In genomic region chr8:95141469-95142074, GRCm38 (mm10) we compare ENCODE assay signal across 8 mouse cellular contexts.
DNase-seq lines count a peak whose midpoint lies in the region; ATAC-seq and TF ChIP-seq lines count a peak whose summit lies in the region.

No protein-coding gene starts in this region.

- peak overlapping the region; percentile 60 to 76 for H3K4me3 ChIP-seq in MEL (ENCODE audit: control insufficient read depth in 1 of 2, insufficient read depth in 1 of 2, low read depth in 2 of 2, low read length in 2 of 2)
- peak overlapping the region; percentile 74 for H3K4me3 ChIP-seq in heart, embryonic 12.5 days
- H3K4me3 ChIP-seq in limb, embryonic 12.5 days (replicated peaks), result peak overlapping the region; percentile 75
- H3K4me3 ChIP-seq in midbrain, postnatal 0 days (ENCODE audit: low read depth, low read length), result peak overlapping the region; percentile 79

- H3K79me2 ChIP-seq in MEL (ENCODE audit: control insufficient read depth, insufficient read depth, low read length, poor library complexity), result peaks cover 2% of the 10 kb centered on the region; the same call in 1 of the 2 replicates

- TF ChIP-seq POLR2A in MEL (IDR thresholded peaks at IDR 0.05; ENCODE audit: control insufficient read depth in 1 of 2, insufficient read depth in 1 of 2, low read depth in 1 of 2, low read length in 2 of 2, poor library complexity in 1 of 2), result no peak

- H3K4me1 ChIP-seq in MEL (ENCODE audit: control insufficient read depth in 1 of 2, insufficient read depth in 2 of 2, low read length in 2 of 2), result peaks cover 0 to 12% of the 10 kb centered on the region in 2 experiments
- peaks cover 56% of the 10 kb centered on the region for H3K4me1 ChIP-seq in heart, embryonic 12.5 days (replicated peaks)
- peaks cover 48% of the 10 kb centered on the region for H3K4me1 ChIP-seq in limb, embryonic 12.5 days (replicated peaks)
- H3K4me1 ChIP-seq in midbrain, postnatal 0 days (ENCODE audit: insufficient read depth, low read length), result peaks cover 30% of the 10 kb centered on the region

- H3K9me3 ChIP-seq in MEL (replicated peaks; ENCODE audit: insufficient read depth, low read length), result no peaks in the 10 kb centered on the region
- H3K9me3 ChIP-seq in heart, embryonic 12.5 days (replicated peaks), result no peaks in the 10 kb centered on the region
- H3K9me3 ChIP-seq in limb, embryonic 12.5 days, result no peaks in the 10 kb centered on the region
- H3K9me3 ChIP-seq in midbrain, postnatal 0 days (ENCODE audit: low read length), result no peaks in the 10 kb centered on the region

- no peaks in the 10 kb centered on the region for H3K27me3 ChIP-seq in MEL (ENCODE audit: control insufficient read depth in 1 of 2, insufficient read depth in 2 of 2, low read length in 2 of 2)
- H3K27me3 ChIP-seq in heart, embryonic 12.5 days (replicated peaks), result peaks cover 9% of the 10 kb centered on the region; the same call in 1 of the 2 replicates
- H3K27me3 ChIP-seq in limb, embryonic 12.5 days, result peaks cover 34% of the 10 kb centered on the region
- no peaks in the 10 kb centered on the region; the same call in 1 of the 2 replicates for H3K27me3 ChIP-seq in midbrain, postnatal 0 days (ENCODE audit: insufficient read depth, low read length)

- peaks cover 0 to 5% of the 10 kb centered on the region in 2 experiments; a peak in 1 of 4 replicates for H3K36me3 ChIP-seq in MEL (ENCODE audit: control insufficient read depth in 1 of 2, insufficient read depth in 2 of 2, low read length in 2 of 2)
- 0 out of 2 replicates have a peak, but pooled peaks cover 4% of the 10 kb centered on the region for H3K36me3 ChIP-seq in heart, embryonic 12.5 days
- no peaks in the 10 kb centered on the region for H3K36me3 ChIP-seq in limb, embryonic 12.5 days
- H3K36me3 ChIP-seq in midbrain, postnatal 0 days (ENCODE audit: insufficient read depth, low read length), result no peaks in the 10 kb centered on the region; the same call in 1 of the 2 replicates

- DNase-seq in adrenal gland, adult 2 months, result peak; percentile 55
- DNase-seq in adrenal gland, postnatal 25 days, result no peak
- DNase-seq in MEL (ENCODE audit: low read depth, low spot score), result peak; percentile 77
- DNase-seq in midbrain, postnatal 0 days (ENCODE audit: low spot score), result peak; percentile 34
- DNase-seq in cerebellum, adult 18-20 months, result no peak

- TF ChIP-seq RAD21 in MEL (IDR thresholded peaks at IDR 0.05; ENCODE audit: low read depth, low read length), result no peak

- peak overlapping the region; percentile 52 for H3K27ac ChIP-seq in MEL (ENCODE audit: control insufficient read depth, low read depth, low read length)
- H3K27ac ChIP-seq in heart, embryonic 12.5 days (ENCODE audit: poor library complexity, severe bottlenecking), result peak overlapping the region; percentile 68
- peak overlapping the region; percentile 72 for H3K27ac ChIP-seq in limb, embryonic 12.5 days
- peak overlapping the region; percentile 77; the same call in 1 of the 2 replicates for H3K27ac ChIP-seq in midbrain, postnatal 0 days (ENCODE audit: low read depth, low read length)

- TF ChIP-seq CTCF in MEL (IDR thresholded peaks at IDR 0.05 in 2 of 3, conservative IDR thresholded peaks at IDR 0.05 in 1 of 3; ENCODE audit: control insufficient read depth in 1 of 3, insufficient read depth in 1 of 3, low read depth in 2 of 3, low read length in 3 of 3, poor library complexity in 1 of 3, severe bottlenecking in 1 of 3), result no peak
- no peak for TF ChIP-seq CTCF in midbrain, postnatal 0 days (IDR thresholded peaks at IDR 0.05)

- WGBS in heart, embryonic 12.5 days, result 2% methylated on average over 6 of the region's 6 CpGs
- 1% methylated on average over 6 of the region's 6 CpGs for WGBS in limb, embryonic 12.5 days
- 2% methylated on average over 6 of the region's 6 CpGs for WGBS in midbrain, postnatal 0 days

- peak; percentile 15; the same call in 1 of the 2 replicates for ATAC-seq in heart, embryonic 12.5 days (ENCODE audit: insufficient number of reproducible peaks, low FRiP score)
- peak; percentile 5; the same call in 1 of the 2 replicates for ATAC-seq in limb, embryonic 12.5 days (ENCODE audit: insufficient number of reproducible peaks, insufficient read depth, low FRiP score, low TSS enrichment, low read depth)
- ATAC-seq in midbrain, postnatal 0 days (ENCODE audit: low FRiP score), result peak; percentile 35; the same call in 1 of the 2 replicates
- ATAC-seq in activated CD4-positive, CD25-positive, alpha-beta regulatory T cell, adult 4 months, result no peak

- peak overlapping the region; percentile 96 for H3K4me2 ChIP-seq in heart, embryonic 12.5 days
- peak overlapping the region; percentile 96 for H3K4me2 ChIP-seq in limb, embryonic 12.5 days
- peak overlapping the region; percentile 95 for H3K4me2 ChIP-seq in midbrain, postnatal 0 days (ENCODE audit: low read depth, low read length, poor library complexity, severe bottlenecking)

- TF ChIP-seq EP300 in MEL (IDR thresholded peaks at IDR 0.05; ENCODE audit: low read depth in 1 of 2, low read length in 2 of 2), result no peak

- H3K9ac ChIP-seq in MEL (ENCODE audit: control insufficient read depth, low read depth, low read length, poor library complexity, severe bottlenecking), result peak overlapping the region; percentile 67
- H3K9ac ChIP-seq in heart, embryonic 12.5 days, result peak overlapping the region; percentile 88
- H3K9ac ChIP-seq in limb, embryonic 12.5 days (replicated peaks), result peak overlapping the region; percentile 82
- peak overlapping the region; percentile 92 for H3K9ac ChIP-seq in midbrain, postnatal 0 days (replicated peaks; ENCODE audit: low read length, poor library complexity, severe bottlenecking)

TF ChIP-seq in MEL, 35 proteins besides CTCF, POLR2A, EP300 and RAD21:
- TF ChIP-seq SIN3A (IDR thresholded peaks at IDR 0.05; ENCODE audit: low read length) (0 out of 2 replicates have a peak, but pooled peaks have one; percentile 8), MXI1 (IDR thresholded peaks at IDR 0.05; ENCODE audit: low read depth, low read length) (no peak)

Comparison
In these comparisons a context has a peak if more than half of its experiments do, and no peak if none do; other contexts are left out.
1. DNase-seq: peak in adrenal gland, adult 2 months (single experiment), MEL (single experiment) and midbrain, postnatal 0 days (single experiment); none in adrenal gland, postnatal 25 days (single experiment) and cerebellum, adult 18-20 months (0 of 2).
2. Peak in every context shown above with its lines, with median percentiles within 50 percentile points of each other: H3K27ac ChIP-seq, H3K4me3 ChIP-seq, H3K9ac ChIP-seq and H3K4me2 ChIP-seq.